Mouse (Mus musculus) myocyte (in vitro differentiated cells): ENCODE data around the gene Gm21987.

Experiments
- CEBPB ChIP-seq: IDR thresholded peaks from 2 replicates; pipeline ENCODE4 v1.6.1; 2011; ENCODE audit warnings: mild to moderate bottlenecking, moderate library complexity; ENCODE audit not compliant: poor library complexity, insufficient read depth, severe bottlenecking
- E2F4 ChIP-seq: IDR thresholded peaks from one replicate; pipeline ENCODE4 v1.6.1; 2011; ENCODE audit warnings: mild to moderate bottlenecking, control low read depth, moderate library complexity; ENCODE audit not compliant: insufficient read depth
- MAX ChIP-seq: IDR thresholded peaks from one replicate; pipeline ENCODE4 v1.6.1; 2011; ENCODE audit warnings: low read depth, mild to moderate bottlenecking, control low read depth
- MYOD1 ChIP-seq, 3 experiments: IDR thresholded peaks; one replicate each; pipeline ENCODE4 v1.6.1; 2011; ENCODE audit warnings: control low read depth in 2 of 3, low read depth in 2 of 3, mild to moderate bottlenecking in 2 of 3, moderate library complexity in 1 of 3; ENCODE audit not compliant: insufficient read length in 2 of 3, control insufficient read depth in 1 of 3
- POLR2A ChIP-seq: IDR thresholded peaks from one replicate; pipeline ENCODE4 v1.6.1; 2011; ENCODE audit warnings: low read depth, mild to moderate bottlenecking, control low read depth, moderate library complexity; ENCODE audit not compliant: insufficient read length
- POLR2AphosphoS2 ChIP-seq: IDR thresholded peaks from one replicate; pipeline ENCODE4 v1.6.1; 2011; ENCODE audit warnings: low read depth, control low read depth; ENCODE audit not compliant: insufficient read length
- REST ChIP-seq: IDR thresholded peaks from one replicate; pipeline ENCODE4 v1.6.1; 2011; ENCODE audit warnings: mild to moderate bottlenecking, control low read depth, moderate library complexity; ENCODE audit not compliant: insufficient read depth, insufficient read length
- SRF ChIP-seq: IDR thresholded peaks from one replicate; pipeline ENCODE4 v1.6.1; 2011; ENCODE audit warnings: low read depth; ENCODE audit not compliant: control insufficient read depth, insufficient read length
- TCF12 ChIP-seq: IDR thresholded peaks from one replicate; pipeline ENCODE4 v1.6.1; 2011; ENCODE audit warnings: mild to moderate bottlenecking, control low read depth; ENCODE audit not compliant: poor library complexity, insufficient read depth, severe bottlenecking
- TCF3 ChIP-seq: IDR thresholded peaks from one replicate; pipeline ENCODE4 v1.6.1; 2011; ENCODE audit warnings: low read depth, control low read depth; ENCODE audit not compliant: insufficient read length
- USF1 ChIP-seq: IDR thresholded peaks from one replicate; pipeline ENCODE4 v1.6.1; 2011; ENCODE audit warnings: low read depth, mild to moderate bottlenecking, control low read depth, moderate library complexity

- TF ChIP-seq POLR2AphosphoS2: no peak
- no peak for TF ChIP-seq E2F4
- TF ChIP-seq MAX: no peak
- TF ChIP-seq TCF3: no peak
- no peak for TF ChIP-seq POLR2A
- TF ChIP-seq REST: no peak
- TF ChIP-seq MYOD1 (IDR thresholded peaks at IDR 0.05; ENCODE audit: control insufficient read depth in 1 of 3, insufficient read length in 2 of 3, low read depth in 2 of 3): no peak
- TF ChIP-seq TCF12: no peak
- no peak for TF ChIP-seq CEBPB
- no peak for TF ChIP-seq USF1
- no peak for TF ChIP-seq SRF
These were observed 18.6 kb downstream of the Gm21987 start for GRCm38 (mm10) chr16:38365390-38365789.
